Mouse (Mus musculus) stomach, postnatal 0 days (tissue): ENCODE measurements around the gene Gm17087. TPM values are rescaled to one million over a fixed set of nuclear protein-coding genes. Genes with fewer than 3 reads are reported as not detected.

Experiments
- ATAC-seq: fragments of 200-750 bp; cut with Nextera tagmentation; 2 replicates; pipeline ENCODE4 v1.8.0; 2017; ENCODE audit not compliant: low FRiP score, low TSS enrichment
- DNase-seq: peaks from one replicate; pipeline ENCODE4 v3.0.0-alpha.2; 2016; ENCODE audit warnings: low spot score
- H3K27ac ChIP-seq: fragments of 300-500 bp; sonication (generic); replicated peaks from 2 replicates; pipeline ENCODE4 v1.5.1; 2014; ENCODE audit warnings: mild to moderate bottlenecking, control low read depth
- H3K27me3 ChIP-seq: fragments of 300-500 bp; sonication (generic); 2 replicates; pipeline ENCODE4 v1.6.1; 2014; ENCODE audit warnings: low read length; ENCODE audit not compliant: control insufficient read depth, insufficient read depth
- H3K36me3 ChIP-seq: fragments of 300-500 bp; sonication (generic); 2 replicates; pipeline ENCODE4 v1.6.1; 2014; ENCODE audit warnings: low read length, mixed read lengths; ENCODE audit not compliant: control insufficient read depth, insufficient read depth
- H3K4me1 ChIP-seq: fragments of 300-500 bp; sonication (generic); replicated peaks from 2 replicates; pipeline ENCODE4 v1.6.1; 2014; ENCODE audit warnings: antibody characterized with exemption; ENCODE audit not compliant: control insufficient read depth, insufficient read depth
- H3K4me2 ChIP-seq: fragments of 300-500 bp; sonication (generic); replicated peaks from 2 replicates; pipeline ENCODE4 v1.6.1; 2014; ENCODE audit warnings: low read depth, mild to moderate bottlenecking, control low read depth, moderate library complexity
- H3K4me3 ChIP-seq: fragments of 300-500 bp; sonication (generic); 2 replicates; pipeline ENCODE4 v1.5.1; 2014; ENCODE audit warnings: low read depth, low read length, control low read depth
- H3K9ac ChIP-seq: fragments of 300-500 bp; sonication (generic); 2 replicates; pipeline ENCODE4 v1.6.1; 2014; ENCODE audit warnings: mild to moderate bottlenecking, low read length, control low read depth, mixed read lengths
- H3K9me3 ChIP-seq: fragments of 300-500 bp; sonication (generic); 2 replicates; pipeline ENCODE4 v1.6.1; 2016; ENCODE audit warnings: low read length; ENCODE audit not compliant: control insufficient read depth
- CTCF ChIP-seq: IDR thresholded peaks from 2 replicates; pipeline ENCODE4 v1.5.1; 2016; ENCODE audit warnings: antibody characterized with exemption, low read depth, mild to moderate bottlenecking, moderate library complexity
- EP300 ChIP-seq: optimal IDR thresholded peaks from 2 replicates; pipeline ENCODE3; 2016; ENCODE audit warnings: antibody characterized with exemption
- WGBS: fragments of 180-500 bp; shearing (Covaris S2); extraction: QIAGEN DNeasy Blood & Tissue Kit; methylation state at CpG from one replicate; pipeline ENCODE4 v1.1.7; 2014; 5-methylcytosine and 5-hydroxymethylcytosine counted together
- polyA plus RNA-seq: library from polyadenylated mRNA; unstranded; fragments of >200 nt; fragmentation: Nextera tagmentation; extraction: Ambion mirVana; gene quantifications from 2 replicates; pipeline ENCODE4 v1.2.1, GENCODE M21; 2015

Gene Gm17087
- polyA plus RNA-seq, 1 experiment from 2014 or later: not detected

- Histone ChIP-seq H3K4me2 (peak within 1 kb of the TSS; percentile 86), H3K27ac (no peak within 1 kb of the TSS), H3K9ac (peak within 1 kb of the TSS; percentile 41; the same call in 1 of the 2 replicates), H3K27me3 (0 out of 2 replicates have a peak, but pooled peaks cover 4% of the 10 kb centered on the region), H3K4me1 (0 out of 2 replicates have a peak, but pooled peaks cover 6% of the 10 kb centered on the region), H3K4me3 (peak within 1 kb of the TSS; percentile 48), H3K36me3 (no peaks in the 10 kb centered on the region), H3K9me3 (no peaks in the 10 kb centered on the region)
- WGBS: 4% methylated on average over 22 of the region's 22 CpGs
- DNase-seq (peak; percentile 27), ATAC-seq (no peak)
- TF ChIP-seq CTCF (no peak), EP300 (no peak)
Measured at GRCm38 (mm10) chr17:8525225-8525721, 41.5 kb downstream of the Gm17087 start, which contains the start of gene Pde10a. Gene Pde10a, plus strand, starts transcription at chr17:8525372.

GRCm38 (mm10) chr17:8524387-8525165, 42.2 kb downstream of the Gm17087 start:
- H3K9ac ChIP-seq: 0 out of 2 replicates have a peak overlapping the region, but pooled peaks have one; percentile 41
- 1% methylated on average over 26 of the region's 45 CpGs for WGBS
- H3K9me3 ChIP-seq: no peaks in the 10 kb centered on the region
- 0 out of 2 replicates have a peak, but pooled peaks cover 4% of the 10 kb centered on the region for H3K27me3 ChIP-seq
- no peak overlapping the region for H3K27ac ChIP-seq
- H3K4me2 ChIP-seq: peak overlapping the region; percentile 86
- H3K4me1 ChIP-seq: 0 out of 2 replicates have a peak, but pooled peaks cover 6% of the 10 kb centered on the region
- ATAC-seq: peak; percentile 91
- H3K4me3 ChIP-seq: peak overlapping the region; percentile 48
- peak; percentile 83 for DNase-seq
- TF ChIP-seq CTCF (peak; percentile 52), EP300 (no peak)
- no peaks in the 10 kb centered on the region for H3K36me3 ChIP-seq

- Histone ChIP-seq H3K9ac (no peak overlapping the region), H3K4me1 (0 out of 2 replicates have a peak, but pooled peaks cover 6% of the 10 kb centered on the region), H3K4me3 (no peak overlapping the region; the same call in 1 of the 2 replicates), H3K9me3 (no peaks in the 10 kb centered on the region), H3K27me3 (0 out of 2 replicates have a peak, but pooled peaks cover 4% of the 10 kb centered on the region), H3K4me2 (peak overlapping the region; percentile 86), H3K27ac (no peak overlapping the region), H3K36me3 (no peaks in the 10 kb centered on the region)
- 18% methylated on average over 3 of the region's 3 CpGs for WGBS
- no peak for TF ChIP-seq CTCF
- TF ChIP-seq EP300: no peak
- no peak for DNase-seq
- ATAC-seq: no peak
Measured at GRCm38 (mm10) chr17:8523986-8524385, 42.8 kb downstream of the Gm17087 start.

GRCm38 (mm10) chr17:8516006-8516405, 50.7 kb downstream of the Gm17087 start:
- no peak overlapping the region for H3K4me2 ChIP-seq
- ATAC-seq: no peak
- no peaks in the 10 kb centered on the region for H3K4me1 ChIP-seq
- no peaks in the 10 kb centered on the region for H3K27me3 ChIP-seq
- no peaks in the 10 kb centered on the region for H3K9me3 ChIP-seq
- no peak for DNase-seq
- 74% methylated on average over 6 of the region's 6 CpGs for WGBS
- H3K4me3 ChIP-seq: no peak overlapping the region
- H3K27ac ChIP-seq: no peak overlapping the region
- no peak for TF ChIP-seq CTCF
- no peak for TF ChIP-seq EP300
- H3K9ac ChIP-seq: no peak overlapping the region
- H3K36me3 ChIP-seq: no peaks in the 10 kb centered on the region

Other genes with a start within 250 kb of the Gm17087 start
- gene Prr18, start 229.5 kb downstream of the Gm17087 start, polyA plus RNA-seq: 0.50 and 0.62 TPM in 2 replicates
- gene T2, start 211.0 kb downstream of the Gm17087 start, polyA plus RNA-seq: 0.13 and 0.18 TPM in 2 replicates
- gene T, start 132.5 kb downstream of the Gm17087 start, polyA plus RNA-seq: not detected in 2 replicates
- gene Pde10a, start 41.6 kb downstream of the Gm17087 start, polyA plus RNA-seq: 0.69 and 0.98 TPM in 2 replicates